9 mouse cellular contexts compared by ENCODE assay signal in genomic region chr17:56356921-56357885, GRCm38 (mm10). TPM values are rescaled to one million over a fixed set of nuclear protein-coding genes. Genes with fewer than 3 reads are reported as not detected.
DNase-seq lines count a peak whose midpoint lies in the region; ATAC-seq and TF ChIP-seq lines count a peak whose summit lies in the region.
"Had no signal": no experiment of that assay in that cellular context is flagged by ENCODE, and none has a peak within 500 bp of the region (broad histone marks: within the 10 kb centered on the region; RNA-seq: fewer than 3 reads in every experiment).

No protein-coding gene starts in this region.

- H3K27me3 ChIP-seq in MEL (ENCODE audit: control insufficient read depth in 1 of 2, insufficient read depth in 2 of 2, low read length in 2 of 2) = no peaks in the 10 kb centered on the region
- H3K27me3 ChIP-seq in forebrain, embryonic 12.5 days = no peaks in the 10 kb centered on the region
- no peaks in the 10 kb centered on the region for H3K27me3 ChIP-seq in neural tube, embryonic 15.5 days (replicated peaks)
- H3K27me3 ChIP-seq: megakaryocyte, embryonic 14.5 days had no signal

- WGBS in forebrain, embryonic 12.5 days = 77% methylated on average over 9 of the region's 9 CpGs
- WGBS in neural tube, embryonic 15.5 days = 73% methylated on average over 9 of the region's 9 CpGs

- ATAC-seq in forebrain, embryonic 12.5 days (ENCODE audit: low FRiP score) = peak; percentile 72
- peak; percentile 70 to 85; a peak in 3 of 4 replicates for ATAC-seq in hematopoietic stem cell, adult 5-6 weeks (replicated peaks in 1 of 2; ENCODE audit: insufficient read depth in 1 of 2, low FRiP score in 2 of 2, low TSS enrichment in 1 of 2, low read depth in 1 of 2, poor library complexity in 2 of 2, severe bottlenecking in 2 of 2)
- peak; percentile 75 for ATAC-seq in neural tube, embryonic 15.5 days (ENCODE audit: low FRiP score)

- no peak overlapping the region for H3K4me2 ChIP-seq in forebrain, embryonic 12.5 days
- H3K4me2 ChIP-seq in neural tube, embryonic 15.5 days = no peak overlapping the region

- no peak for TF ChIP-seq EP300 in MEL (IDR thresholded peaks at IDR 0.05; ENCODE audit: low read depth in 1 of 2, low read length in 2 of 2)

- no peaks in the 10 kb centered on the region for H3K9me3 ChIP-seq in MEL (replicated peaks; ENCODE audit: insufficient read depth, low read length)
- no peaks in the 10 kb centered on the region for H3K9me3 ChIP-seq in forebrain, embryonic 12.5 days
- H3K9me3 ChIP-seq in neural tube, embryonic 15.5 days (replicated peaks) = no peaks in the 10 kb centered on the region
- H3K9me3 ChIP-seq: megakaryocyte, embryonic 14.5 days had no signal

- H3K4me1 ChIP-seq in MEL (ENCODE audit: control insufficient read depth in 1 of 2, insufficient read depth in 2 of 2, low read length in 2 of 2) = no peaks in the 10 kb centered on the region
- 0 out of 2 replicates have a peak, but pooled peaks cover 9% of the 10 kb centered on the region for H3K4me1 ChIP-seq in forebrain, embryonic 12.5 days
- H3K4me1 ChIP-seq in neural tube, embryonic 15.5 days = peaks cover 25% of the 10 kb centered on the region

- DNase-seq in MEL (ENCODE audit: low read depth, low spot score) = peak; percentile 82
- DNase-seq in c-Kit-positive CD71-positive TER-119-negative erythroid progenitor cells, embryonic 14.5 days (ENCODE audit: low read depth) = peak; percentile 60
- peak; percentile 64 to 87 for DNase-seq in layer of hippocampus, adult 18-20 months (ENCODE audit: low spot score in 2 of 2)
- DNase-seq in lung, adult 18-20 months = peak; percentile 66
- DNase-seq in thymus, adult 18-20 months = peak; percentile 29 to 54

- TF ChIP-seq POLR2A in MEL (IDR thresholded peaks at IDR 0.05; ENCODE audit: control insufficient read depth in 1 of 2, insufficient read depth in 1 of 2, low read depth in 1 of 2, low read length in 2 of 2, poor library complexity in 1 of 2) = no peak

- H3K4me3 ChIP-seq in MEL (ENCODE audit: control insufficient read depth in 1 of 2, insufficient read depth in 1 of 2, low read depth in 2 of 2, low read length in 2 of 2) = no peak overlapping the region
- no peak overlapping the region for H3K4me3 ChIP-seq in forebrain, embryonic 12.5 days (replicated peaks)
- H3K4me3 ChIP-seq in neural tube, embryonic 15.5 days (replicated peaks) = no peak overlapping the region
- H3K4me3 ChIP-seq: megakaryocyte, embryonic 14.5 days had no signal

- peak; percentile 89 to 97 (median 97) for TF ChIP-seq CTCF in MEL (IDR thresholded peaks at IDR 0.05 in 2 of 3, conservative IDR thresholded peaks at IDR 0.05 in 1 of 3; ENCODE audit: control insufficient read depth in 1 of 3, insufficient read depth in 1 of 3, low read depth in 2 of 3, low read length in 3 of 3, poor library complexity in 1 of 3, severe bottlenecking in 1 of 3)

- H3K36me3 ChIP-seq in MEL (ENCODE audit: control insufficient read depth in 1 of 2, insufficient read depth in 2 of 2, low read length in 2 of 2) = no peaks in the 10 kb centered on the region
- H3K36me3 ChIP-seq in forebrain, embryonic 12.5 days (replicated peaks) = peaks cover 85% of the 10 kb centered on the region
- H3K36me3 ChIP-seq in neural tube, embryonic 15.5 days = peaks cover 68% of the 10 kb centered on the region

- H3K79me2 ChIP-seq in MEL (ENCODE audit: control insufficient read depth, insufficient read depth, low read length, poor library complexity) = no peaks in the 10 kb centered on the region

- H3K9ac ChIP-seq in MEL (ENCODE audit: control insufficient read depth, low read depth, low read length, poor library complexity, severe bottlenecking) = no peak overlapping the region
- H3K9ac ChIP-seq in forebrain, embryonic 12.5 days = no peak overlapping the region
- no peak overlapping the region for H3K9ac ChIP-seq in neural tube, embryonic 15.5 days (replicated peaks)

- TF ChIP-seq RAD21 in MEL (IDR thresholded peaks at IDR 0.05; ENCODE audit: low read depth, low read length) = peak; percentile 97

- H3K27ac ChIP-seq in MEL (ENCODE audit: control insufficient read depth, low read depth, low read length) = no peak overlapping the region
- H3K27ac ChIP-seq in forebrain, embryonic 12.5 days = no peak overlapping the region
- no peak overlapping the region for H3K27ac ChIP-seq in neural tube, embryonic 15.5 days (replicated peaks)

TF ChIP-seq in MEL, 35 proteins besides CTCF, POLR2A, EP300 and RAD21 (continues in another document):
- TF ChIP-seq ETS1 (IDR thresholded peaks at IDR 0.05; ENCODE audit: low read depth, low read length) (no peak), KAT2A (conservative IDR thresholded peaks at IDR 0.05; ENCODE audit: low read depth, low read length) (no peak), BHLHE40 (IDR thresholded peaks at IDR 0.05; ENCODE audit: borderline replicate concordance, low read depth, low read length) (no peak; the same call in 1 of the 2 replicates), CHD1 (IDR thresholded peaks at IDR 0.05; ENCODE audit: low read depth, low read length) (no peak), CHD2 (IDR thresholded peaks at IDR 0.05; ENCODE audit: low read length) (no peak), POLR2AphosphoS2 (IDR thresholded peaks at IDR 0.05; ENCODE audit: low read length) (no peak), TCF12 (IDR thresholded peaks at IDR 0.05; ENCODE audit: low read depth, low read length) (no peak), HCFC1 (IDR thresholded peaks at IDR 0.05; ENCODE audit: low read depth, low read length) (no peak; the same call in 1 of the 2 replicates), UBTF (IDR thresholded peaks at IDR 0.05; ENCODE audit: borderline replicate concordance, insufficient read depth, low read depth, low read length) (no peak), TAL1 (IDR thresholded peaks at IDR 0.05; ENCODE audit: low read length) (no peak), ELF1 (IDR thresholded peaks at IDR 0.05; ENCODE audit: low read depth, low read length) (no peak), USF2 (IDR thresholded peaks at IDR 0.05; ENCODE audit: borderline replicate concordance in 1 of 2, insufficient read depth in 1 of 2, low read depth in 1 of 2, low read length in 2 of 2) (no peak), MAX (IDR thresholded peaks at IDR 0.05; ENCODE audit: low read length) (no peak), GATA1 (IDR thresholded peaks at IDR 0.05; ENCODE audit: low read depth, low read length) (no peak), SMC3 (IDR thresholded peaks at IDR 0.05; ENCODE audit: low read depth, low read length) (peak; percentile 94), MEF2A (IDR thresholded peaks at IDR 0.05; ENCODE audit: extremely low read depth, insufficient replicate concordance, low read depth, low read length, poor library complexity, severe bottlenecking) (no peak), SIN3A (IDR thresholded peaks at IDR 0.05; ENCODE audit: low read length) (peak; percentile 65; the same call in 1 of the 2 replicates), MYC (IDR thresholded peaks at IDR 0.05; ENCODE audit: low read depth, low read length) (0 out of 2 replicates have a peak, but pooled peaks have one; percentile 26), E2F4 (IDR thresholded peaks at IDR 0.05; ENCODE audit: borderline replicate concordance, low read depth, low read length) (no peak), USF1 (IDR thresholded peaks at IDR 0.05; ENCODE audit: low read depth, low read length) (peak; percentile 71), JUND (IDR thresholded peaks at IDR 0.05; ENCODE audit: low read depth, low read length) (no peak), MYB (IDR thresholded peaks at IDR 0.05; ENCODE audit: low read depth, low read length) (no peak), GABPA (IDR thresholded peaks at IDR 0.05; ENCODE audit: low read depth, low read length) (no peak), RCOR1 (IDR thresholded peaks at IDR 0.05; ENCODE audit: low read depth, low read length) (no peak), MAFK (IDR thresholded peaks at IDR 0.05; ENCODE audit: borderline replicate concordance, low read depth, low read length) (no peak), ZMIZ1 (IDR thresholded peaks at IDR 0.05; ENCODE audit: low read depth, low read length) (0 out of 2 replicates have a peak, but pooled peaks have one; percentile 29), ZC3H11A (IDR thresholded peaks at IDR 0.05; ENCODE audit: low read depth, low read length) (peak; percentile 90), ZNF384 (IDR thresholded peaks at IDR 0.05; ENCODE audit: low read depth, low read length) (no peak), TBP (IDR thresholded peaks at IDR 0.05; ENCODE audit: low read depth, low read length) (peak; percentile 50; the same call in 1 of the 2 replicates), NRF1 (IDR thresholded peaks at IDR 0.05; ENCODE audit: insufficient read depth, low read depth, low read length, poor library complexity, severe bottlenecking) (no peak)

RNA-seq across cellular contexts. Expression of gene Kdm4b, which starts 31.3 kb away (rescaled TPM):
- total RNA-seq in MEL (2012; rRNA removed) = 9.1 and 12.5 TPM in 2 replicates
- 10 to 100 TPM in 1 of 2 experiments, not detected in 1; 27.5 TPM for polyA plus RNA-seq in MEL (2012; ENCODE audit: insufficient read depth in 1 of 2, insufficient read length in 2 of 2, low read depth in 1 of 2, low replicate concordance in 2 of 2, missing spikeins in 1 of 2)
- 61.6 and 63.4 TPM in 2 replicates for polyA plus RNA-seq in forebrain, embryonic 12.5 days (2016; fragmentation: Nextera tagmentation; extraction: Ambion mirVana)
- 12.1 and 13.6 TPM in 2 replicates for total RNA-seq in hematopoietic stem cell, adult 5-6 weeks (2017)
- total RNA-seq in layer of hippocampus, adult 18-20 months (2021) = 10 to 100 TPM; 77.3 to 83.1 TPM
- 59.1 and 65.2 TPM in 2 replicates for polyA plus RNA-seq in neural tube, embryonic 15.5 days (2015; fragmentation: Nextera tagmentation; extraction: Ambion mirVana)

RNA-seq across cellular contexts. Expression of gene Uhrf1, which starts 54.1 kb away (rescaled TPM):
- 185 and 201 TPM in 2 replicates for total RNA-seq in MEL (2012; rRNA removed)
- polyA plus RNA-seq in MEL (2012; ENCODE audit: insufficient read depth in 1 of 2, insufficient read length in 2 of 2, low read depth in 1 of 2, low replicate concordance in 2 of 2, missing spikeins in 1 of 2) = 100 to 1,000 TPM; 115 to 133 TPM
- 187 and 198 TPM in 2 replicates for polyA plus RNA-seq in forebrain, embryonic 12.5 days (2016; fragmentation: Nextera tagmentation; extraction: Ambion mirVana)
- 116 and 147 TPM in 2 replicates for total RNA-seq in hematopoietic stem cell, adult 5-6 weeks (2017)
- total RNA-seq in layer of hippocampus, adult 18-20 months (2021) = under 1 TPM; 0.48 to 0.50 TPM
- polyA plus RNA-seq in neural tube, embryonic 15.5 days (2015; fragmentation: Nextera tagmentation; extraction: Ambion mirVana) = 13.8 and 59.4 TPM in 2 replicates

RNA-seq across cellular contexts. Expression of gene Arrdc5, which starts 57.1 kb away (rescaled TPM):
- not detected in 2 replicates for total RNA-seq in MEL (2012; rRNA removed)
- polyA plus RNA-seq in MEL (2012; ENCODE audit: insufficient read depth in 1 of 2, insufficient read length in 2 of 2, low read depth in 1 of 2, low replicate concordance in 2 of 2, missing spikeins in 1 of 2) = not detected
- not detected in 2 replicates for polyA plus RNA-seq in forebrain, embryonic 12.5 days (2016; fragmentation: Nextera tagmentation; extraction: Ambion mirVana)
- not detected in 2 replicates for total RNA-seq in hematopoietic stem cell, adult 5-6 weeks (2017)
- total RNA-seq in layer of hippocampus, adult 18-20 months (2021) = not detected
- 0.34 TPM in 1 of 2 replicates, not detected in the other for polyA plus RNA-seq in neural tube, embryonic 15.5 days (2015; fragmentation: Nextera tagmentation; extraction: Ambion mirVana)

Comparison
In these comparisons a context has a peak if more than half of its experiments do, and no peak if none do; other contexts are left out.
1. RNA of gene Uhrf1, which starts 54.1 kb away (total RNA-seq): 185 to 201 TPM in MEL and 116 to 147 TPM in hematopoietic stem cell, adult 5-6 weeks; 0.48 to 0.50 TPM in layer of hippocampus, adult 18-20 months; every median in the first group is over 10 times any median in the second.
2. Peak in every context shown above with its lines, with median percentiles within 50 percentile points of each other: DNase-seq and ATAC-seq.